Mouse (Mus musculus) thymus, adult 2 months (tissue): ENCODE data around the gene Mrln. TPM values are rescaled to one million over a fixed set of nuclear protein-coding genes. Genes with fewer than 3 reads are reported as not detected.

Experiments
- DNase-seq: peaks from one replicate; pipeline ENCODE4 v3.0.0; 2021
- H3K27ac ChIP-seq: fragments of 200-500 bp; 2 replicates; pipeline ENCODE4 v1.5.1; 2012; ENCODE audit warnings: low read length, control low read depth; ENCODE audit not compliant: control insufficient read depth, insufficient read depth
- H3K27me3 ChIP-seq: fragments of 200-500 bp; 2 replicates; pipeline ENCODE4 v1.6.1; 2012; ENCODE audit warnings: mild to moderate bottlenecking, low read length, moderate library complexity, mixed read lengths; ENCODE audit not compliant: control insufficient read depth, insufficient read depth
- H3K36me3 ChIP-seq: fragments of 200-500 bp; 2 replicates; pipeline ENCODE4 v1.6.1; 2012; ENCODE audit warnings: mild to moderate bottlenecking, low read length, moderate library complexity; ENCODE audit not compliant: control insufficient read depth, insufficient read depth
- H3K4me1 ChIP-seq: fragments of 200-500 bp; replicated peaks from 2 replicates; pipeline ENCODE4 v1.6.1; 2012; ENCODE audit warnings: low read length; ENCODE audit not compliant: control insufficient read depth, insufficient read depth
- H3K4me3 ChIP-seq: fragments of 200-500 bp; 2 replicates; pipeline ENCODE4 v1.5.1; 2012; ENCODE audit warnings: mild to moderate bottlenecking, low read length, control low read depth, moderate library complexity; ENCODE audit not compliant: control insufficient read depth, insufficient read depth
- CTCF ChIP-seq: fragments of 200-500 bp; IDR thresholded peaks from 2 replicates; pipeline ENCODE4 v1.5.1; 2012; ENCODE audit warnings: mild to moderate bottlenecking, control low read depth, low read length, moderate library complexity, borderline replicate concordance; ENCODE audit not compliant: control insufficient read depth, poor library complexity, insufficient read depth; ENCODE audit errors: extremely low read depth
- POLR2A ChIP-seq: fragments of 200-500 bp; IDR thresholded peaks from 2 replicates; pipeline ENCODE4 v1.6.1; 2012; ENCODE audit warnings: mild to moderate bottlenecking, low read length, control low read depth, moderate library complexity; ENCODE audit not compliant: control insufficient read depth, poor library complexity, insufficient read depth; ENCODE audit errors: extremely low read depth
- WGBS: fragments of 180-500 bp; shearing (Covaris S2); methylation state at CpG from one replicate; pipeline ENCODE4 v1.1.7; 2018; 5-methylcytosine and 5-hydroxymethylcytosine counted together
- polyA plus RNA-seq: library from polyadenylated mRNA; depleted of rRNA; stranded (reverse); fragments of >200 nt; gene quantifications from 2 replicates; pipeline ENCODE4 v1.2.3, GENCODE M21; 2012

The Mrln gene
- polyA plus RNA-seq, 1 experiment, result 0.58 TPM

DNA sequence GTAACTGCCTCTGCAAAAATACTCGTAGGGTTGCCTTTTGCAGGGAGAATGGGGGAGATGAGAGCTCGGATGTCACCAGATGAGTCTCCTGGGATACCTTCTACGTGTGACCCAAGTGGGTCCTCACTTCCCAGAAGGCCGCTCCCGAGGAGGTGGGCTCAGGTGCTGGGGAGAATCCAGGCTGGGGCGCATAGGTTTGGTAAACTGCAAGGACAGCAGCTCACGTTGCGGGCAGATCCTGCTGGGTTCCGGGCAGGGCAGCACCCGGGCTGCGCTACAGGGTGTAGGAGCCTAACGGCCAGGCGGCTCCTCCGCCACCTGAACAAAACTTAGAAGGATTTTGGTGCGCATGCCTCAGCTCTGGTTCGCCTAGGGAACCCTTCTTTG, 41.1 kb downstream of the Mrln start:
- Histone ChIP-seq H3K4me3 (no peak overlapping the region), H3K4me1 (no peaks in the 10 kb centered on the region), H3K36me3 (no peaks in the 10 kb centered on the region), H3K27ac (no peak overlapping the region), H3K27me3 (peaks cover 8% of the 10 kb centered on the region; the same call in 1 of the 2 replicates)
- TF ChIP-seq POLR2A, result no peak
- TF ChIP-seq CTCF, result no peak
- DNase-seq, result no peak
- 2% methylated on average over 16 of the region's 16 CpGs for WGBS

DNA sequence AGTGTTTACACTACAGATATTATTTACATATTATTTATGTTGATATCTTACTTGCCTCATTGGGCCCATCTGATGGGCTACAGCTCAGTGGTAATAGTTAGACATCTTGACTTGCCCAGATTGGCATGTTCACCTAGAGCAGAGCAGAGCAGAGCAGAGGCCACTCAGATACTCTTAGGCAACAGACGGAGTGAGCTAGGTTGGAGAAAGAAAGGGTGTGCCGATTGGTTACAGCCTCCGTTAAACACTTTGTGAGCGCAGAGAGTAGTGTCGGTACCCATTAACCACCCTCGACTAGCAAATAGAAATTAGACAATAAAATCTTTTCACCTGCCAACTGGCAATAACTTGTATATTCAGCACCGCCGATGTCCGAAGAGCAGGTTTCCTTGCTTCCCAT, 41.6 kb downstream of the Mrln start:
- Histone ChIP-seq H3K4me3 (no peak overlapping the region), H3K27me3 (peaks cover 8% of the 10 kb centered on the region; the same call in 1 of the 2 replicates), H3K36me3 (no peaks in the 10 kb centered on the region), H3K4me1 (no peaks in the 10 kb centered on the region), H3K27ac (no peak overlapping the region)
- 66% methylated on average over 9 of the region's 9 CpGs for whole genome bisulfite sequencing
- no peak for TF ChIP-seq POLR2A
- no peak for TF ChIP-seq CTCF
- DNase-seq, result no peak

DNA sequence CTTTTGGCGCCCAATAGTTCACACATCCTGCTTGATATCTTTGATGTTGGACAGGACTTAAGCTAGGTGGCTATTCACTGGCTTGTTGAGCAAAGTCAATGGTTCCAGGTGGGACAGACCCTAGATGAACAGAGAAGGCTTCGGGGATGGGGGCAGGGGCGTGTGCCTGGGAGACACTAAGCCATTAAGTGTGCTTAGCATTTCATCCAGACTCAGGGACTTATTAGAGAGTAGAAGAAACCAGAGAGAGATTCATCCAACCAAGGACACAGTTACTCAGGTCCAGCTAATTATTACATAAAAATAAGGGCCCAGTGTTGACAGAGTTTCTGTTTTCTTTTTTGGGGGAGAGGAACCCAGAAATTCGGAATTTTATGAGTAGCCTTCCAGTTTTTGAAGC, 45.9 kb downstream of the Mrln start:
- TF ChIP-seq CTCF, result no peak
- 92% methylated on average over 4 of the region's 4 CpGs for WGBS
- no peak for DNase-seq
- no peaks in the 10 kb centered on the region for H3K36me3 ChIP-seq
- no peak overlapping the region for H3K27ac ChIP-seq
- H3K27me3 ChIP-seq, result peaks cover 5% of the 10 kb centered on the region; the same call in 1 of the 2 replicates
- H3K4me1 ChIP-seq, result no peaks in the 10 kb centered on the region
- no peak overlapping the region for H3K4me3 ChIP-seq

DNA sequence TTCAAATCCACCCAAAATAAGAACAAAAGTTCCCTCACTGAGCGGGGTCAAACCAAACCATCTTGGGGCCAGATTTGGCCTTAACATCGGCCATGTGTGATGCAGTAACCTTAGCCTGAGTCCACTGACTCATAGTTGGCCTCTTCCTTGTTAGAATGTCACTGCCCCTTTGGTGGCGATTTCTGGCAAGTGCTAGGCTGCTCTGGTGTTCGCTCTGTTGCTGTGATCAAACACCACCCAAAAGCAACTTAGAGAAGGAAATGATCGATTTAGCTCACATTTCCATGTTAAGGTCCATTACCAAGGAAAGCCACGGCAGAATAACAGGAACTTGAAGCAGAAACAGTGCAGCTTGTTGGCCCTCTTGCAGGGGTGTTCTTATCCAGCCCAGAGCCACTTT, 46.3 kb downstream of the Mrln start:
- H3K4me1 ChIP-seq, result no peaks in the 10 kb centered on the region
- TF ChIP-seq CTCF (no peak), POLR2A (no peak)
- no peak for DNase-seq
- H3K27me3 ChIP-seq, result peaks cover 5% of the 10 kb centered on the region; the same call in 1 of the 2 replicates
- no peak overlapping the region for H3K27ac ChIP-seq
- 80% methylated on average over 6 of the region's 6 CpGs for WGBS
- H3K36me3 ChIP-seq, result no peaks in the 10 kb centered on the region
- H3K4me3 ChIP-seq, result no peak overlapping the region

DNA sequence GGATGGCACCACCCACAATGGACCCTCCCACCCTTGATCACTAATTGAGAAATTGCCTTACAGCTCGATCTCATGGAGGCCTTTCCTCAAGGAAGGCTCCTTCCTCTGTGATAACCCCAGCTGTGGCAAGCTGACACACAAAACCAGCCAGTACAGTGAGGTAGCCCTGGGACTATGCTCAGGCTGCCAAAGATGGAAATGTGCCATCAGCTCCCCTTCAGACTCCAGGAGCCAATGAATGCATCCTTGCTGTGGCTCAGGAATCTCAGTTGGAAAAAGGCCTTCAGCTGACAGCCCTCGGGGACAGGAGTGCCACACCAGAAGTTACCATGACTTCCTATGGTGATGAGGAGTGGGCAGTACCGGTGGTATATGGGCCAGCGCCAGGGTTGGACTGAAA, 50.2 kb downstream of the Mrln start:
- WGBS, result 78% methylated on average over 4 of the region's 4 CpGs

DNA sequence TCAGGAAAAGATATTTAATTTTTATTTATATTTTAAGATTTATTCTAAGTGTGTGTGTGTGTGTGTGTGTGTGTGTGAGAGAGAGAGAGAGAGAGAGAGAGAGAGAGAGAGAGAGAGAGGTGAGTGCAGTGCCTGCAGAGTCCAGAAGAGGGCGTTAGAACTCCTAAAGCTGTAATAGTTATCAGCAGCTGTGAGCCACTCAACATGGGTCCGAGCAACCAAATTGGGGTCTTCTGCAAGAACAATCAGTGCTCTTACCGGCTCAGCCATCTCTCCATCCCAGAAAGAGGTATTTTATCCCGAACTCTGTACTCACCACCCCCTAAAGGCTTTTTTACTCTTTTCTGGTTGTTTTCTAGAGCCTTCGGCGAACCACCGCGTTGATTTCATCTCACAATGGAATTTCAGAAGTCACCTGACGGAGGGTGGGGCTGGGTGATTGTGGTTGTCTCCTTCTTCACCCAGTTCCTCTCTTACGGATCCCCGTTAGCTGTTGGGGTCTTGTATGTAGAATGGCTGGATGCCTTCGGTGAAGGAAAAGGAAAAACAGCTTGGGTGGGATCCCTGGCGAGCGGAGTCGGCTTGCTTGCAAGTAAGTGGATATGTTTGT, 51.2 kb downstream of the Mrln start:
- Histone ChIP-seq H3K27me3 (no peaks in the 10 kb centered on the region), H3K27ac (no peak overlapping the region), H3K4me1 (no peaks in the 10 kb centered on the region), H3K36me3 (no peaks in the 10 kb centered on the region), H3K4me3 (no peak overlapping the region)
- TF ChIP-seq CTCF (no peak), POLR2A (no peak)
- no peak for DNase-seq
- WGBS, result 91% methylated on average over 15 of the region's 15 CpGs

More for the DNA sequence above, 50.2 kb downstream of the Mrln start:
- no peaks in the 10 kb centered on the region for H3K27me3 ChIP-seq
- TF ChIP-seq CTCF (no peak), POLR2A (no peak)
- no peak for DNase-seq
- no peaks in the 10 kb centered on the region for H3K36me3 ChIP-seq
- H3K27ac ChIP-seq, result no peak overlapping the region
- H3K4me3 ChIP-seq, result no peak overlapping the region
- no peaks in the 10 kb centered on the region for H3K4me1 ChIP-seq

DNA sequence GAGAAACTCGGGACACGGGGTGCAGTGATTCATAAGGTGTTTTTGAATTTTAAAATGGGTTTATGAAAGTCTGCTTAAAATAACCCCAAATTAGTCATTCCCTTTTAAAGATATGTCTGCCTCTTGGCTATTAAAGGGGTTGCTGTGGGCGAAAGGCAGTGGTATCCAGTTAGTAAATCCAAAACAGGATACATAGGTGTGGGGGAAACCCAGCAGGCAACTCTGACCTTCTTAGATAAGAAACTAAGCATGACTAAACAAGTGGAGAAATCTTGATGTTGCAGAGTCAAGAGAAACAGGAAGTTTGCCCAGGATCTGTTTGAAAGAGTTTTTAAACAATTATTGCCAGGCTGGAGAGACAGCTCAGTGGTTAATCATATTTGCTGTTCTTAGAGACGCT, 52.6 kb downstream of the Mrln start:
- no peaks in the 10 kb centered on the region for H3K27me3 ChIP-seq
- 14% methylated on average over 4 of the region's 4 CpGs for WGBS
- no peak for DNase-seq
- no peaks in the 10 kb centered on the region for H3K36me3 ChIP-seq
- no peak overlapping the region for H3K27ac ChIP-seq
- no peak overlapping the region for H3K4me3 ChIP-seq
- TF ChIP-seq CTCF (no peak), POLR2A (no peak)
- no peaks in the 10 kb centered on the region for H3K4me1 ChIP-seq
